Mouse (Mus musculus) CD8-positive naive resting alpha-beta T cell, adult 2 months (primary cell): ENCODE data around the gene Psmd12.
A peak's percentile ranks its signal among the peaks of the same experiment; 100 is the strongest.

ENCODE experiments used
- DNase-seq, 2 experiments: peaks; one replicate each; pipeline ENCODE4 v3.0.0; 2022; ENCODE audit warnings: low read depth in 2 of 2, low spot score in 2 of 2

The Psmd12 gene

DNA sequence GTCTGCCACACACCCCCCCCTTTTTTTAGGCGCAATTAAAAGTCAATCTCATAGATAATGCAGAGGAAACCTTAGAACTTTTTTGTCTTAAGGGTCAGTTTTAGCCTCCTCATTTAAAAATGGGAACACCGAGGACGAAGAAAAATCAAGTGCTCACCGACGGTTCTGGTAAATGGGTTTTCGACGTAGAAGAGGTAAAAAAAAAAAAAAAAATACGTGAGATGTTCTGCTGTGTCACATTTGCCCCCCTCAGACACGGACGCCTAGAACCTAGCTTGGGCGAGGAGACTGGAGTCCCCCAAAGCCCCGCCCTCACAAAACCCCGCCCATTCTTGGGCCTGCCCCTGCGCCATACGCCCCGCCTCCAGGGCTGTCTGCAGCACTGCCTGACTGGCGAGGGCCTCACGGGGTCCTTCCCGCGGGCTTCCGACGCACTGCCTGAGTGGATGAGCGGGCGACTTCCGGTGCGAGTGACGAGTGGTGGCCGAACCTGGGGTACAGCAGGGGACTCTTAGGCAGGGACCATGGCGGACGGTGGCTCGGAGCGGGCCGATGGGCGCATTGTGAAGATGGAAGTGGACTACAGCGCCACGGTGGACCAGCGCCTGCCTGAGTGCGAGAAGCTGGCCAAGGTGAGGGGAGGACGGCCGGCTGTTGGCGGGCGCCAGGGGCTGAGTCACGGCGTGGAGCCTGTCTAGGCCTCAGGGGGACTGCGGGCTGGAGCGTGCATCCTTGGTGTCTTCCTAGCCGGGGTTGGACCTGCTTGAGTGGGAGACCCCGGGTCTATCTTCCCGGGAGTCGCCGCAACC lies at the start of gene Psmd12:
Gene Psmd12, plus strand, starts transcription at position 432 of the 809 bp plus-strand sequence.
- peak; percentile 96 to 98 for DNase-seq

- no peak for DNase-seq
These were observed 47.9 kb upstream of the Psmd12 start for GRCm38 (mm10) chr11:107431197-107431965.

GRCm38 (mm10) chr11:107435776-107436449 lies 43.4 kb upstream of the Psmd12 start:
- DNase-seq, result no peak

GRCm38 (mm10) chr11:107437723-107438122 lies 41.6 kb upstream of the Psmd12 start:
- no peak for DNase-seq

- no peak for DNase-seq
These were observed 41.1 kb upstream of the Psmd12 start for GRCm38 (mm10) chr11:107438140-107438539.

DNA sequence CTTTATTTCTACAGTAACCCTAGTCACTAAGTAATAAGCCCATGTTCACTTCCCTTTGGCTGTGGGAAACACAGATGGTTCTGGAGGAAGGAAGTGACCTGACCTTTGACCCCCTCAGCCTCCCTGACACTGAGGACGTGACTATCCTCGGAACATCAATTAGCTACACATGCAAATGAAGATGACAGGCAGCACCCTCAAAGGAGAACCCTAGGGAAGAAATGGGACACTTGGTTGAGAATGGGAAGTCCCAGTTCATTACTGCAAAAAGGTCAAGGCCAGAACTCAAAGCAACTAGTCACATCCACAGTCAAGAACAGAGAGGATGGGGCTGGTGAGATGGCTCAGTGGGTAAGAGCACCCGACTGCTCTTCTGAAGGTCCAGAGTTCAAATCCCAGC lies 38.2 kb upstream of the Psmd12 start:
- no peak for DNase-seq

GRCm38 (mm10) chr11:107443121-107444095 lies 35.9 kb upstream of the Psmd12 start:
- peak; percentile 71 to 76 for DNase-seq

GRCm38 (mm10) chr11:107445683-107446082 lies 33.6 kb upstream of the Psmd12 start:
- DNase-seq, result no peak

DNA sequence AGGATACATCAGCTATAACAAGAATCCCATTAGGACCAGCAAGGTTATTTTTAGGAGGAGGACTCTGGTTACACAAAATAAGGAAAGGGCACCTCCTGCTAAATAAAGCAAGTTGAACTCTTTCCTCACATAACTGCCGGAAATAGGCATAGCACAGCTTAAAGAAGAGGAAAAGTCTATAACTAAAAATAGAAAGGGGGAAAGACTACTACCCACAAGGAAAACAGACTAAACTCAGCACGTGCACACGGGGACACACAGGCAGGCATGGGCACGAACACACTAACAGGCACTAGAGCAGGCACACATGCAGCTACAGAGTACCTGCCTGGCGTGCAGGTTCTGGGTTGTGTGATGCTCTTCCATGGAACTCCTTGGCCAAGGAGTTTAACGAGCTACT lies 32.6 kb upstream of the Psmd12 start:
- no peak for DNase-seq

GRCm38 (mm10) chr11:107447349-107447748 lies 31.9 kb upstream of the Psmd12 start:
- DNase-seq, result peak; percentile 39 to 50

DNA sequence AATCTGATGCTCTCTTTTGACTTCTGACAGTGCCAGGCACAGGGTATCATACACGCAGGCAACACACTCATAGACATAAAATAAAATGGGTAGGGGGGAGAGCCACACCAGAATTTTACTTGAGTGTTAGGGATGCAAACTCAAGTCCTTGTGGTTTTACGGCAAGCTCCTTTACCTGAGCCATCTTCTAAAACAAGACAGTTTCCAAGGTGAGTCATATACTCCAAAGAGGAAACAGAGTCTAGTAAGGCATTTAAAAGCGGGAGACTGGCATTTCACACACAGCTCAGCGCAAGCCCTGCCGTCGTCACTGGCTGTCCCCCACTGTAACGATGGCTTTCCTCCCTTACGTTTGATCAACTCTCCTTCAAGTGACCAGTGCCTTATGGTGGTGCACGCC lies 31.4 kb upstream of the Psmd12 start:
- no peak for DNase-seq

- no peak for DNase-seq
These were observed 29.9 kb upstream of the Psmd12 start for GRCm38 (mm10) chr11:107449169-107449910.

DNA sequence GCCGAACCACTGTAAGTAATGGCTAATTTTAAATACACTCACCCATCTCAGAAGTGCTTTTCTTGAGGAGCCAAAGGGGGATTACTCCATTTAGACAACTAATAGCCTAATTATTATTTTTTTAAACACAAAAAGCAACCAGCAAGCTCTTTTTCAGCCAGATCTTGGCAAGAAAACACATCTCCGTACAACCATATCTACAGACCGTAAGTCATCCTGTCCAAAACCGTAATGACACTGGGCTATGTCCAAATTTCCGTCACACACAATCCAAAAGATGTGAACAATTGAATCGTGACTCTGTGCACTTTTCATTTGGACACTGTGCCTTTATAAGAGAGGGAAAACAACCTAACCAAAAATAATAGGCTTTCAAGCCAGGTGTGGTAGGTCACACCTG lies 29.2 kb upstream of the Psmd12 start:
- no peak for DNase-seq

GRCm38 (mm10) chr11:107451106-107451505 lies 28.2 kb upstream of the Psmd12 start:
- DNase-seq, result peak; percentile 53 to 57

GRCm38 (mm10) chr11:107452053-107452452 lies 27.2 kb upstream of the Psmd12 start:
- DNase-seq, result peak; percentile 41 to 56

DNA sequence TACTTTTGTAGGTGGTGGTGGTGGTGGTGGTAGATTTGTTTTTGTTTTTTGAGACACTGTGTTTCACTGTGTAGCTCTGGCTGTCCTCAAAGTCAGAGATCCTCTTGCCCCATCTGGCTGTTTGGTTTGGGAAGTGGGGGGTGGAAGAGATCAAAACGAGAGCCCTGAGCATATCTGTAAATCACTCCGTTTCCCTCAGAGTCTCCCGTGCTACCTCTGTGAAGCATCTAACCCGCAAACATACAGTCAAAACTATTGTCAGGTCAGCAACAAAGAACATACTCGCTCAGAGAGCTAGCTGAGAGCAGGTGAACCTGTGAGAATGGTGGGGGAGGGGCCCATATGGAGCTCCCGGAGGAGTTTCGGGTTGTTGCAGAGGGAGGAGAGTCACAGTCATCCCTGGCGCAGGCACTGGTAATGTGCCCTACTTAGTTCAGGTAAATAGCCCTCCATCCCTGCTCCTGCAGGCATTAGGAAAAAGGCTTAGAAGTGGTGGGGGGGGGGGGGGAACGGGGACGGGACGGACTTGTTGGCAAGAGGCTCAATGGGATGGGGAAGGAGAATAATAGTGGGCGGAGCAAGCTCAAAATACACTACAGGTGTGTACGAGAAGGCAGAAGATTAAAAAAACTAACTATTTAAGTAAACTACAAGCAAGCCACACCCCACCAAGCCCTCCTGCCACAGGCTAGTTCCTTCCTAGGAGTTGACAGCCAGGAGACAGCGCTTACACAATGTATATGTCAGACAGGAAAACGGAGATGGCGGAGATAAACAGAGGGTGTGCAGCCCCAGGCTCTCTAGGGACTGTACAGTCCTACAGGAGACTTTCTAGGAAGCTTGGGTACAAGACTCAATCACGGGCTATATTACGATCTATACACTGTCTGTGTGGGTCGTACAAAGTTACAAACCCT lies 24.5 kb upstream of the Psmd12 start:
- no peak for DNase-seq

GRCm38 (mm10) chr11:107457282-107457681 lies 22.0 kb upstream of the Psmd12 start:
- DNase-seq, result no peak

DNA sequence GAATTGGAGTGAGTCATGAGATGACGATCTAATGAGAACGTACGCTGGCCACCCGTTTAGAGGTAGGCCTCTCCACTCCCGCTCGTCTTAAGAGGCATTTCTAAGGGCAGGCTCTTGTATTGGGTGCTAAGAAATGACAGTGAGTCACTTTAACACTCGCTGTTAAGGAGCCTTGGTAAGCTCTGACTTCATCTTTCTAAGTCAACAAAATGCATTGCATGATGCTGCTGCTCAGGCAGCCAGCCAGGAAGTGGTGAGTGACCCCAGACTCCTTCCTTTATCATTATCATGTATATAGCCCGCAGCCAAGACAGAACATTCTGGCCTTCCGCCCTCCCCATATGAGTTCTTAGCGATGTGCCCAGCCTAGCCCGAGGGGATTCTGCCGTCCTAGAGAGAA lies 21.0 kb upstream of the Psmd12 start:
- peak; percentile 38 to 54 for DNase-seq

- DNase-seq, result no peak
These were observed 20.3 kb upstream of the Psmd12 start for GRCm38 (mm10) chr11:107458986-107459385.
